Comparison of ENCODE assay signal across 8 mouse cellular contexts in the genomic region with DNA sequence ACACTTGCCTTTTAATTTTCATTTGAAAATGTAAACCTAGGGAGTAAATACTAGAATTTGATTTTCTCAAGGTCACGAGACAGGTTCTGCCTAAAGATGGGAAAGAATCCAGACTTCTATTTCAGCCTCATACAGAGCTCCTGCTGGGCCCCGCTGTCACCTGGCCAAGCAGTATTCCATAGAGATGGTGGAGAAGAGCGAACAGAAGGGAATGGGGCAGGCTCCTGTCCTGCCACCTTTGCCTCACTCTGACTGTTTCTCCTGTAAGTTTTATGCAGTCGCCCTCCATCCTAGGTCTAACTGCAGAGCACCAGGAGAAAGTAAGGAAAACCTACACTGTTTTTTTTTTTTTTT. TPM values are rescaled to one million over a fixed set of nuclear protein-coding genes. Genes with fewer than 3 reads are reported as not detected.
DNase-seq lines count a peak whose midpoint lies in the region; ATAC-seq and TF ChIP-seq lines count a peak whose summit lies in the region.

No protein-coding gene starts in this region.

- no peak for TF ChIP-seq CTCF in E14TG2a.4 (conservative IDR thresholded peaks at IDR 0.05; ENCODE audit: low read length)

- no peak for DNase-seq in forebrain, embryonic 11.5 days (ENCODE audit: low spot score)
- DNase-seq in gastrocnemius, postnatal 14 days: no peak
- no peak for DNase-seq in MN1 (ENCODE audit: low spot score)
- DNase-seq in spleen, adult 12 weeks (ENCODE audit: low spot score): no peak

- no peaks in the 10 kb centered on the region for H3K36me3 ChIP-seq in erythroblast, embryonic 14.5 days (ENCODE audit: control insufficient read depth)
- no peaks in the 10 kb centered on the region for H3K36me3 ChIP-seq in E14TG2a.4 (ENCODE audit: insufficient read depth, low read length)
- no peaks in the 10 kb centered on the region for H3K36me3 ChIP-seq in forebrain, embryonic 11.5 days (ENCODE audit: control insufficient read depth, insufficient read depth, low read length)
- H3K36me3 ChIP-seq in limb, embryonic 15.5 days: no peaks in the 10 kb centered on the region

- peak overlapping the region; percentile 65 for H3K4me2 ChIP-seq in forebrain, embryonic 11.5 days (ENCODE audit: low read depth, low read length, severe bottlenecking)
- H3K4me2 ChIP-seq in limb, embryonic 15.5 days: peak overlapping the region; percentile 76

- intact Hi-C loops in gastrocnemius, postnatal 14 days (cut with DNase I; ENCODE audit: low total_unique reads): no loop called here

- peak overlapping the region; percentile 67; the same call in 1 of the 2 replicates for H3K9ac ChIP-seq in forebrain, embryonic 11.5 days (ENCODE audit: low read length)
- H3K9ac ChIP-seq in limb, embryonic 15.5 days: peak overlapping the region; percentile 71

- no peaks in the 10 kb centered on the region for H3K9me3 ChIP-seq in erythroblast, embryonic 14.5 days (ENCODE audit: control insufficient read depth, low read length)
- H3K9me3 ChIP-seq in E14TG2a.4 (ENCODE audit: low read length): no peaks in the 10 kb centered on the region
- no peaks in the 10 kb centered on the region for H3K9me3 ChIP-seq in forebrain, embryonic 11.5 days (ENCODE audit: control insufficient read depth, low read length)
- H3K9me3 ChIP-seq in limb, embryonic 15.5 days: no peaks in the 10 kb centered on the region

- peaks cover 11% of the 10 kb centered on the region for H3K4me1 ChIP-seq in erythroblast, embryonic 14.5 days (ENCODE audit: control insufficient read depth)
- H3K4me1 ChIP-seq in E14TG2a.4 (replicated peaks; ENCODE audit: low read depth, low read length): peaks cover 12% of the 10 kb centered on the region
- H3K4me1 ChIP-seq in forebrain, embryonic 11.5 days (replicated peaks; ENCODE audit: control insufficient read depth, insufficient read depth, low read length): no peaks in the 10 kb centered on the region
- peaks cover 6% of the 10 kb centered on the region; the same call in 1 of the 2 replicates for H3K4me1 ChIP-seq in limb, embryonic 15.5 days

- no peak overlapping the region for H3K27ac ChIP-seq in forebrain, embryonic 11.5 days (ENCODE audit: low read depth, low read length)
- no peak overlapping the region for H3K27ac ChIP-seq in limb, embryonic 15.5 days

- no peak for ATAC-seq in erythroblast, adult 5-6 weeks (replicated peaks; ENCODE audit: low FRiP score, poor library complexity, severe bottlenecking)
- no peak for ATAC-seq in forebrain, embryonic 11.5 days (replicated peaks; ENCODE audit: low FRiP score)
- ATAC-seq in limb, embryonic 15.5 days (ENCODE audit: insufficient number of reproducible peaks, low FRiP score, low TSS enrichment, low read depth): no peak

- no peaks in the 10 kb centered on the region for H3K27me3 ChIP-seq in erythroblast, embryonic 14.5 days (ENCODE audit: control insufficient read depth)
- H3K27me3 ChIP-seq in E14TG2a.4 (ENCODE audit: insufficient read depth, low read length): no peaks in the 10 kb centered on the region
- H3K27me3 ChIP-seq in forebrain, embryonic 11.5 days (ENCODE audit: control insufficient read depth, insufficient read depth, low read length): no peaks in the 10 kb centered on the region
- no peaks in the 10 kb centered on the region for H3K27me3 ChIP-seq in limb, embryonic 15.5 days

- peak overlapping the region; percentile 68 for H3K4me3 ChIP-seq in erythroblast, embryonic 14.5 days (replicated peaks)
- H3K4me3 ChIP-seq in E14TG2a.4 (replicated peaks; ENCODE audit: low read length): peak overlapping the region; percentile 96
- H3K4me3 ChIP-seq in forebrain, embryonic 11.5 days (ENCODE audit: low read depth, low read length): peak overlapping the region; percentile 68
- H3K4me3 ChIP-seq in limb, embryonic 15.5 days: peak overlapping the region; percentile 80

- 68% methylated on average over 4 of the region's 4 CpGs for WGBS in forebrain, embryonic 11.5 days
- WGBS in limb, embryonic 15.5 days: 65% methylated on average over 4 of the region's 4 CpGs

RNA-seq across cellular contexts. Expression of gene Bckdhb, which starts 0.7 kb away (rescaled TPM):
- polyA plus RNA-seq in erythroblast, embryonic 14.5 days (2012): 0.17 and 0.19 TPM in 2 replicates
- 1.0 and 5.0 TPM in 2 replicates for total RNA-seq in erythroblast, adult 5-6 weeks (2015; ENCODE audit: low replicate concordance)
- total RNA-seq in erythroblast, adult 5-6 weeks (2017; ENCODE audit: low replicate concordance): 8.4 and 12.6 TPM in 2 replicates
- polyA plus RNA-seq in forebrain, embryonic 11.5 days (2014; fragmentation: Nextera tagmentation; extraction: Ambion mirVana): 55.2 and 63.7 TPM in 2 replicates
- polyA plus RNA-seq in limb, embryonic 15.5 days (2015; fragmentation: Nextera tagmentation; extraction: Ambion mirVana): 40.7 and 46.0 TPM in 2 replicates
- 10 to 100 TPM; 17.9 to 22.4 TPM for total RNA-seq in gastrocnemius, postnatal 14 days (2021)

Comparison
In these comparisons a context has a peak if more than half of its experiments do, and no peak if none do; other contexts are left out.
1. RNA of gene Bckdhb, which starts 0.7 kb away (polyA plus RNA-seq): 55.2 to 63.7 TPM in forebrain, embryonic 11.5 days and 40.7 to 46.0 TPM in limb, embryonic 15.5 days; 0.17 to 0.19 TPM in erythroblast, embryonic 14.5 days; every median in the first group is over 10 times any median in the second.
2. Peak in every context shown above with its lines, with median percentiles within 50 percentile points of each other: H3K4me3 ChIP-seq.